ENCODE assay signal across 14 mouse cellular contexts in genomic region chr7:100876293-100876692, GRCm38 (mm10). TPM values are rescaled to one million over a fixed set of nuclear protein-coding genes. Genes with fewer than 3 reads are reported as not detected.
A peak's percentile ranks its signal among the peaks of the same experiment; 100 is the strongest.
DNase-seq lines count a peak whose midpoint lies in the region; ATAC-seq and TF ChIP-seq lines count a peak whose summit lies in the region.
"Had no signal": no experiment of that assay in that cellular context is flagged by ENCODE, and none has a peak within 500 bp of the region (broad histone marks: within the 10 kb centered on the region; RNA-seq: fewer than 3 reads in every experiment).

No protein-coding gene starts in this region.

- H3K4me3 ChIP-seq in forebrain, embryonic 12.5 days (replicated peaks) = no peak overlapping the region
- H3K4me3 ChIP-seq in forebrain, embryonic 11.5 days (ENCODE audit: low read depth, low read length) = no peak overlapping the region
- no peak overlapping the region for H3K4me3 ChIP-seq in intestine, embryonic 16.5 days (ENCODE audit: low read length)
- H3K4me3 ChIP-seq in intestine, embryonic 15.5 days (replicated peaks) = no peak overlapping the region
- H3K4me3 ChIP-seq in spleen, adult 2 months (ENCODE audit: extremely low read depth, insufficient read depth, insufficient read length) = no peak overlapping the region
- no peak overlapping the region for H3K4me3 ChIP-seq in stomach, embryonic 16.5 days (replicated peaks; ENCODE audit: low read length)
- H3K4me3 ChIP-seq: neural tube, embryonic 12.5 days had no signal

- peaks cover 90% of the 10 kb centered on the region for H3K36me3 ChIP-seq in forebrain, embryonic 12.5 days (replicated peaks)
- peaks cover 2% of the 10 kb centered on the region for H3K36me3 ChIP-seq in forebrain, embryonic 11.5 days (ENCODE audit: control insufficient read depth, insufficient read depth, low read length)
- H3K36me3 ChIP-seq in intestine, embryonic 16.5 days (ENCODE audit: control insufficient read depth, insufficient read depth, low read length) = peaks cover 22% of the 10 kb centered on the region
- H3K36me3 ChIP-seq in intestine, embryonic 15.5 days = peaks cover 49% of the 10 kb centered on the region
- no peaks in the 10 kb centered on the region for H3K36me3 ChIP-seq in spleen, adult 2 months (ENCODE audit: control insufficient read depth, insufficient read depth, low read length)
- H3K36me3 ChIP-seq in stomach, embryonic 16.5 days (ENCODE audit: control insufficient read depth, insufficient read depth, low read length) = peaks cover 24% of the 10 kb centered on the region

- no peak for TF ChIP-seq POLR2A in spleen, adult 2 months (IDR thresholded peaks at IDR 0.05; ENCODE audit: low read depth, low read length)

- DNase-seq in forebrain, embryonic 11.5 days (ENCODE audit: low spot score) = no peak
- DNase-seq in spleen, adult 2 months (ENCODE audit: low read depth in 1 of 2, low spot score in 2 of 2) = no peak
- DNase-seq in spleen, postnatal 4 days (ENCODE audit: low spot score in 2 of 2) = no peak
- DNase-seq in embryo, embryonic 10.5 days (ENCODE audit: low spot score) = no peak
- DNase-seq: gastrocnemius, postnatal 25 days; lung, adult 2 months; thymus, adult 18-20 months had no signal

- H3K9me3 ChIP-seq in forebrain, embryonic 12.5 days = no peaks in the 10 kb centered on the region
- H3K9me3 ChIP-seq in forebrain, embryonic 11.5 days (ENCODE audit: control insufficient read depth, low read length) = no peaks in the 10 kb centered on the region
- H3K9me3 ChIP-seq in intestine, embryonic 16.5 days (ENCODE audit: control insufficient read depth, low read length) = no peaks in the 10 kb centered on the region
- H3K9me3 ChIP-seq in intestine, embryonic 15.5 days = no peaks in the 10 kb centered on the region
- no peaks in the 10 kb centered on the region for H3K9me3 ChIP-seq in stomach, embryonic 16.5 days (replicated peaks; ENCODE audit: control insufficient read depth, low read length)
- H3K9me3 ChIP-seq: neural tube, embryonic 12.5 days had no signal

- H3K4me1 ChIP-seq in forebrain, embryonic 12.5 days = peaks cover 7% of the 10 kb centered on the region
- 0 out of 2 replicates have a peak, but pooled peaks cover 3% of the 10 kb centered on the region for H3K4me1 ChIP-seq in forebrain, embryonic 11.5 days (replicated peaks; ENCODE audit: control insufficient read depth, insufficient read depth, low read length)
- peaks cover 7% of the 10 kb centered on the region for H3K4me1 ChIP-seq in intestine, embryonic 16.5 days (ENCODE audit: control insufficient read depth, insufficient read depth, low read length)
- 0 out of 2 replicates have a peak, but pooled peaks cover 4% of the 10 kb centered on the region for H3K4me1 ChIP-seq in intestine, embryonic 15.5 days (replicated peaks)
- peaks cover 10% of the 10 kb centered on the region; the same call in 1 of the 2 replicates for H3K4me1 ChIP-seq in spleen, adult 2 months (ENCODE audit: control insufficient read depth, insufficient read depth, insufficient read length)
- 0 out of 2 replicates have a peak, but pooled peaks cover 2% of the 10 kb centered on the region for H3K4me1 ChIP-seq in stomach, embryonic 16.5 days (ENCODE audit: control insufficient read depth, insufficient read depth, low read length)

- no peak for TF ChIP-seq CTCF in spleen, adult 2 months (IDR thresholded peaks at IDR 0.05; ENCODE audit: extremely low read depth, insufficient read depth, insufficient read length, insufficient replicate concordance)

- H3K4me2 ChIP-seq in forebrain, embryonic 12.5 days = no peak overlapping the region
- no peak overlapping the region for H3K4me2 ChIP-seq in forebrain, embryonic 11.5 days (ENCODE audit: low read depth, low read length, severe bottlenecking)
- H3K4me2 ChIP-seq in intestine, embryonic 16.5 days (ENCODE audit: low read depth, low read length) = no peak overlapping the region
- no peak overlapping the region for H3K4me2 ChIP-seq in intestine, embryonic 15.5 days (replicated peaks)
- no peak overlapping the region for H3K4me2 ChIP-seq in stomach, embryonic 16.5 days (ENCODE audit: low read depth, low read length)
- H3K4me2 ChIP-seq: neural tube, embryonic 12.5 days had no signal

- no peak overlapping the region for H3K9ac ChIP-seq in forebrain, embryonic 12.5 days
- H3K9ac ChIP-seq in forebrain, embryonic 11.5 days (ENCODE audit: low read length) = no peak overlapping the region
- no peak overlapping the region for H3K9ac ChIP-seq in intestine, embryonic 16.5 days (ENCODE audit: low read depth, low read length)
- H3K9ac ChIP-seq in intestine, embryonic 15.5 days = no peak overlapping the region
- H3K9ac ChIP-seq in stomach, embryonic 16.5 days (ENCODE audit: low read length) = no peak overlapping the region
- H3K9ac ChIP-seq: neural tube, embryonic 12.5 days had no signal

- ATAC-seq in forebrain, embryonic 12.5 days (ENCODE audit: low FRiP score) = no peak
- ATAC-seq in forebrain, embryonic 11.5 days (replicated peaks; ENCODE audit: low FRiP score) = no peak
- ATAC-seq in intestine, embryonic 16.5 days = no peak
- no peak for ATAC-seq in intestine, embryonic 15.5 days
- no peak; the same call in 1 of the 2 replicates for ATAC-seq in stomach, embryonic 16.5 days (ENCODE audit: insufficient read depth, low FRiP score)
- ATAC-seq: hindbrain, postnatal 0 days; midbrain, embryonic 16.5 days had no signal

- H3K27me3 ChIP-seq in forebrain, embryonic 12.5 days = no peaks in the 10 kb centered on the region
- H3K27me3 ChIP-seq in forebrain, embryonic 11.5 days (ENCODE audit: control insufficient read depth, insufficient read depth, low read length) = no peaks in the 10 kb centered on the region
- H3K27me3 ChIP-seq in intestine, embryonic 16.5 days (replicated peaks; ENCODE audit: control insufficient read depth, insufficient read depth, low read length) = no peaks in the 10 kb centered on the region
- no peaks in the 10 kb centered on the region for H3K27me3 ChIP-seq in intestine, embryonic 15.5 days (replicated peaks)
- no peaks in the 10 kb centered on the region for H3K27me3 ChIP-seq in spleen, adult 2 months (ENCODE audit: control insufficient read depth, insufficient read depth, low read length)
- H3K27me3 ChIP-seq in stomach, embryonic 16.5 days (ENCODE audit: control insufficient read depth, insufficient read depth, low read length) = no peaks in the 10 kb centered on the region
- H3K27me3 ChIP-seq: neural tube, embryonic 12.5 days had no signal

- WGBS in forebrain, embryonic 12.5 days = 94% methylated on average over 13 of the region's 13 CpGs
- 96% methylated on average over 13 of the region's 13 CpGs for WGBS in forebrain, embryonic 11.5 days
- WGBS in intestine, embryonic 16.5 days = 87% methylated on average over 13 of the region's 13 CpGs
- WGBS in intestine, embryonic 15.5 days = 88% methylated on average over 13 of the region's 13 CpGs
- WGBS in spleen, adult 2 months = 85% methylated on average over 13 of the region's 13 CpGs
- 85% methylated on average over 13 of the region's 13 CpGs for WGBS in stomach, embryonic 16.5 days

- 0 out of 2 replicates have a peak overlapping the region, but pooled peaks have one; percentile 36 for H3K27ac ChIP-seq in forebrain, embryonic 12.5 days
- no peak overlapping the region for H3K27ac ChIP-seq in forebrain, embryonic 11.5 days (ENCODE audit: low read depth, low read length)
- H3K27ac ChIP-seq in intestine, embryonic 16.5 days (ENCODE audit: low read length) = peak overlapping the region; percentile 61
- no peak overlapping the region for H3K27ac ChIP-seq in intestine, embryonic 15.5 days
- peak overlapping the region; percentile 15; the same call in 1 of the 2 replicates for H3K27ac ChIP-seq in spleen, adult 2 months (ENCODE audit: insufficient read depth, low read length)
- H3K27ac ChIP-seq in stomach, embryonic 16.5 days (ENCODE audit: low read length) = peak overlapping the region; percentile 31; the same call in 1 of the 2 replicates
- H3K27ac ChIP-seq: hindbrain, postnatal 0 days; neural tube, embryonic 12.5 days had no signal

RNA-seq across cellular contexts. Expression of gene Relt, which starts 13.0 kb away (rescaled TPM):
- polyA plus RNA-seq in forebrain, embryonic 12.5 days (2016; fragmentation: Nextera tagmentation; extraction: Ambion mirVana) = 2.2 and 2.6 TPM in 2 replicates
- polyA plus RNA-seq in forebrain, embryonic 11.5 days (2014; fragmentation: Nextera tagmentation; extraction: Ambion mirVana) = 2.5 and 2.7 TPM in 2 replicates
- 2.4 and 3.8 TPM in 2 replicates for polyA plus RNA-seq in intestine, embryonic 16.5 days (2015; fragmentation: Nextera tagmentation; extraction: Ambion mirVana)
- 2.6 and 3.5 TPM in 2 replicates for polyA plus RNA-seq in intestine, embryonic 15.5 days (2015; fragmentation: Nextera tagmentation; extraction: Ambion mirVana)
- 79.2 and 97.8 TPM in 2 replicates for polyA plus RNA-seq in spleen, adult 2 months (2012; rRNA removed)
- 3.3 and 4.0 TPM in 2 replicates for polyA plus RNA-seq in stomach, embryonic 16.5 days (2015; fragmentation: Nextera tagmentation; extraction: Ambion mirVana)

RNA-seq across cellular contexts. Expression of gene Arhgef17, which starts 55.6 kb away (rescaled TPM):
- 6.5 and 8.1 TPM in 2 replicates for polyA plus RNA-seq in forebrain, embryonic 12.5 days (2016; fragmentation: Nextera tagmentation; extraction: Ambion mirVana)
- polyA plus RNA-seq in forebrain, embryonic 11.5 days (2014; fragmentation: Nextera tagmentation; extraction: Ambion mirVana) = 7.8 and 10.1 TPM in 2 replicates
- polyA plus RNA-seq in intestine, embryonic 16.5 days (2015; fragmentation: Nextera tagmentation; extraction: Ambion mirVana) = 4.1 and 4.6 TPM in 2 replicates
- polyA plus RNA-seq in intestine, embryonic 15.5 days (2015; fragmentation: Nextera tagmentation; extraction: Ambion mirVana) = 5.0 and 6.0 TPM in 2 replicates
- 12.3 and 13.5 TPM in 2 replicates for polyA plus RNA-seq in spleen, adult 2 months (2012; rRNA removed)
- polyA plus RNA-seq in stomach, embryonic 16.5 days (2015; fragmentation: Nextera tagmentation; extraction: Ambion mirVana) = 7.3 and 7.4 TPM in 2 replicates

Comparison
In these comparisons a context has a peak if more than half of its experiments do, and no peak if none do; other contexts are left out.
1. H3K27ac ChIP-seq: peak in forebrain, embryonic 12.5 days (single experiment), intestine, embryonic 16.5 days (single experiment), spleen, adult 2 months (single experiment) and stomach, embryonic 16.5 days (single experiment); none in forebrain, embryonic 11.5 days (single experiment) and intestine, embryonic 15.5 days (single experiment).
2. RNA of gene Relt, which starts 13.0 kb away (polyA plus RNA-seq): 79.2 to 97.8 TPM in spleen, adult 2 months; 3.3 to 4.0 TPM in stomach, embryonic 16.5 days, 2.4 to 3.8 TPM in intestine, embryonic 16.5 days, 2.5 to 2.7 TPM in forebrain, embryonic 11.5 days, 2.6 to 3.5 TPM in intestine, embryonic 15.5 days and 2.2 to 2.6 TPM in forebrain, embryonic 12.5 days; every median in the first group is over 10 times any median in the second.